Mouse (Mus musculus): ENCODE measurements at regions not wholly inside any gene's neighbourhood (a gene's known extent, or its start where the extent isn't known, plus 50 kb on each side); places are given as distances from the start of the nearest gene placed in this dataset.

- Histone ChIP-seq H3K27ac (ENCODE audit: insufficient read depth, low read length) (no peak overlapping the region), H3K4me1 (ENCODE audit: control insufficient read depth, insufficient read depth, low read length) (no peaks in the 10 kb centered on the region; the same call in 1 of the 2 replicates), H3K4me3 (ENCODE audit: insufficient read depth, low read length) (peak overlapping the region; percentile 2; the same call in 1 of the 2 replicates)
- TF ChIP-seq CTCF (IDR thresholded peaks at IDR 0.05; ENCODE audit: extremely low read depth, insufficient read depth, low read length) (peak; percentile 29; the same call in 1 of the 2 replicates), POLR2A (IDR thresholded peaks at IDR 0.05; ENCODE audit: extremely low read depth, insufficient read depth, low read length) (no peak)
Observed at GRCm38 (mm10) chr7:54734039-54734438, 101.3 kb upstream of the Luzp2 start.

DNA sequence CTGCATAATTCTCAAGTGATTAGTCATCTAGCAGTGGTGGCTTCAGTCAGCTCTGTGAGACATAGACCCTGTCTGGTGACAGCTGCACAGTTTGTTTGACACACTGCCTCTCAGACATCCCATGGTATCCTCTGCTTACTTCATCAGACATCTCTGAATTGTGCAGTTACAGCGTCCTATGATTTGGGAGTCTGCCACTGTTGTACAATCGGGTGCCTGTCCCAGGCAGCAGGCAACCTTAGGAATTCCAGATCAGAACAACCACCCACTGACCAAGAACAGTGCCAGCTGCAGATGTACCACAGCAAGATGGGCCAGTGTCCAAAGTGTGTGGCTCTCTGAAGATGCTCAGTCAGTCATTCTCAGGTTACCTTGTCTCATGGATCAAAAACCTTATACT lies 100.4 kb upstream of the Luzp2 start:
- no peaks in the 10 kb centered on the region; the same call in 1 of the 2 replicates for H3K4me1 ChIP-seq (ENCODE audit: control insufficient read depth, insufficient read depth, low read length)
- no peak overlapping the region for H3K4me3 ChIP-seq (ENCODE audit: insufficient read depth, low read length)
- TF ChIP-seq CTCF (IDR thresholded peaks at IDR 0.05; ENCODE audit: extremely low read depth, insufficient read depth, low read length) (no peak), POLR2A (IDR thresholded peaks at IDR 0.05; ENCODE audit: extremely low read depth, insufficient read depth, low read length) (no peak)
- H3K27ac ChIP-seq (ENCODE audit: insufficient read depth, low read length): no peak overlapping the region

DNA sequence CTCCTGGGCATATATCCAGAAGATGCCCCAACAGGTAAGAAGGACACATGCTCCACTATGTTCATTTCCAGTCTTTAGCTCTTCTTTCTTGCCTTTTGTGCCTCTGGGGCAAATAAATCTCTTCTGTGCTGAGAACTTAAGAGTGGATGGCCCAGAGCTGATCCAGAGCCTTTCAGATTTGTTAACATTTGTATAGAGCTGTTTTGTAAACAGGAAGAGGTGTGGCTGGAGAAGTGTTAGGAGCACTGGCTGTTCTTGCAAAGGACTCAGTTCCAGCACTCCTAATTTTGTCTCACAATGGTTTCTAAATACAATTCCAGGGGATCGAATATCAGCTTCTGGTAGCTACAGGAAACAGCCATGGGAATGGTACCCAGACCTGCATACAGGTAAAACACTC lies 68.0 kb upstream of the Luzp2 start:
- TF ChIP-seq CTCF (IDR thresholded peaks at IDR 0.05; ENCODE audit: extremely low read depth, insufficient read depth, low read length) (no peak), POLR2A (IDR thresholded peaks at IDR 0.05; ENCODE audit: extremely low read depth, insufficient read depth, low read length) (no peak)
- no peaks in the 10 kb centered on the region for H3K4me1 ChIP-seq (ENCODE audit: control insufficient read depth, insufficient read depth, low read length)

GRCm38 (mm10) chr7:54768683-54769082 lies 66.6 kb upstream of the Luzp2 start:
- TF ChIP-seq CTCF (IDR thresholded peaks at IDR 0.05; ENCODE audit: extremely low read depth, insufficient read depth, low read length) (no peak), POLR2A (IDR thresholded peaks at IDR 0.05; ENCODE audit: extremely low read depth, insufficient read depth, low read length) (no peak)
- Histone ChIP-seq H3K27ac (ENCODE audit: insufficient read depth, low read length) (no peak overlapping the region), H3K4me3 (ENCODE audit: insufficient read depth, low read length) (no peak overlapping the region), H3K4me1 (ENCODE audit: control insufficient read depth, insufficient read depth, low read length) (no peaks in the 10 kb centered on the region)

More for the DNA sequence above, 68.0 kb upstream of the Luzp2 start:
- Histone ChIP-seq H3K27ac (ENCODE audit: insufficient read depth, low read length) (no peak overlapping the region), H3K4me3 (ENCODE audit: insufficient read depth, low read length) (no peak overlapping the region)

GRCm38 (mm10) chr7:54781939-54782520 lies 53.3 kb upstream of the Luzp2 start:
- TF ChIP-seq CTCF (IDR thresholded peaks at IDR 0.05; ENCODE audit: extremely low read depth, insufficient read depth, low read length) (no peak), POLR2A (IDR thresholded peaks at IDR 0.05; ENCODE audit: extremely low read depth, insufficient read depth, low read length) (no peak)
- H3K4me1 ChIP-seq (ENCODE audit: control insufficient read depth, insufficient read depth, low read length): peaks cover 1% of the 10 kb centered on the region; the same call in 1 of the 2 replicates
- no peak overlapping the region for H3K27ac ChIP-seq (ENCODE audit: insufficient read depth, low read length)
- H3K4me3 ChIP-seq (ENCODE audit: insufficient read depth, low read length): no peak overlapping the region

DNA sequence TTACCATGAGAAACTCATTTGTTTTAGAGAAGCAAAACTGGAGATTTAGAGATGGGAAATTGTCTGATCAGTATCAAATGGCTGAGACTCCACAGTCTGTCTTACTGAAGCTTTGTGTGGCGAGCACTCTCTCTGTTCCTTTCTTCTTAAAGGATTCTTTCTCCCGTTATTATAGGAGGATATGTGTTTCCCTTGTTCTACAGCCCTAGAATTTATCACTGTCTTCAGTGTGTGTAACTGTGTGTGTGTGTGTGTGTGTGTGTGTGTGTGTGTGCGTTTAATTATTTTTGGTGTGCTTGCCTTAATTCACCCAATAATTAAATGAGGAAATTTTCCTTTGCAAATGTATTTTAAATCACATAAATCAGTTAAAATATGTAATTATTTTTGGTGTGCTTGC lies 52.7 kb upstream of the Luzp2 start:
- TF ChIP-seq POLR2A (IDR thresholded peaks at IDR 0.05; ENCODE audit: extremely low read depth, insufficient read depth, low read length): no peak
- TF ChIP-seq CTCF (IDR thresholded peaks at IDR 0.05; ENCODE audit: extremely low read depth, insufficient read depth, low read length): no peak
- no peak overlapping the region for H3K27ac ChIP-seq (ENCODE audit: insufficient read depth, low read length)
- no peak overlapping the region for H3K4me3 ChIP-seq (ENCODE audit: insufficient read depth, low read length)
- peaks cover 1% of the 10 kb centered on the region; the same call in 1 of the 2 replicates for H3K4me1 ChIP-seq (ENCODE audit: control insufficient read depth, insufficient read depth, low read length)

DNA sequence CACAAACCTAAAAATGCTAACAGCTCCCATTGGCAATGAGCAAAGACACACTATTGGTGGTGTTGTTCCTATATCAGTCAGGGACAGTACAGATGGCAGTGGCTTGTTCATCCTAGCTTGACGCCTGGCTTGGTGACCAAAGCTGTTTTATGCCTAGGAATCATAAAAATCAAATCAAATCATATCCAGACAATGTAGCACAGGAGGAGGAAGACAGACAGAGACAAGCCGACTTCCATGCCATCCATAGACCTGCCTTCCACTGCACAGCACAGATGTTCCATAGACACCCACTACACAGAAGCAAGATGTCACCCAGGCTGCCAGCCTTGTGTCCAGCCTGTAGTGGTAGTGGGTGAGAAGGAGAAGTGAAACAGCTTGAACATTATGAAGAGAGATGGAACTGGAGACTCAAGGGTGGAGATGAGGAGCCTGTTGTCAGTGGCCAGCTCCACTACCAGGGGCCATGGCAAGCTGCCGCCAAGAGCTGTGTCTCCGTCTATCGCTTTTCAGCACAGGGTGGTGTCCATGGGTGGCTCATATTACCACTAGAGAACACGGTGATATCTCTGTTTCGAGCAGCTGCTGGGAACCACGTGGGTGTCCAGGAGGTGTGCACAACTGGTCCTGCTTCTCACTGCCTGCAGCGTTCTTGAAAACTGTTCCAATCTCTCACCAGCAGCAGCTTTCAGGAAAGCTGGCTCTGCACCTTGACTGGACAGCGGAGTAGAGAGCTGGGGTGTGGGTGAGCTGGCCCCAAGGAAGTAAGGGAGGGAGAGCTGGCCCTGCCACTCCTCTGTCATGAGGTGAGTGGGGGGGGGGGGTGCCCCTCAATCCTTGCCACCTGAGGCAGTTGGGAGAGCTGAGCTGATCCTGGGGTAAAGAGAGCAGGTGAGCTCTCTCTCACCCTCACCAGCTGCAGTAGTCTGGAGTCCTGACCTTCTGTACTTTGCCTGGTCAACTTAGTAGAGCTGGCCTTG lies 51.5 kb upstream of the Luzp2 start:
- Histone ChIP-seq H3K27ac (ENCODE audit: insufficient read depth, low read length) (no peak overlapping the region), H3K4me1 (ENCODE audit: control insufficient read depth, insufficient read depth, low read length) (peaks cover 1% of the 10 kb centered on the region; the same call in 1 of the 2 replicates)
- no peak for TF ChIP-seq CTCF (IDR thresholded peaks at IDR 0.05; ENCODE audit: extremely low read depth, insufficient read depth, low read length)
- TF ChIP-seq POLR2A (IDR thresholded peaks at IDR 0.05; ENCODE audit: extremely low read depth, insufficient read depth, low read length): no peak

More for the DNA sequence above, 51.5 kb upstream of the Luzp2 start:
- no peak overlapping the region for H3K4me3 ChIP-seq (ENCODE audit: insufficient read depth, low read length)

Data from cortical plate, adult 2 months (tissue).